Mouse (Mus musculus): ENCODE measurements around the gene Tmem109.

The Tmem109 gene

DNA sequence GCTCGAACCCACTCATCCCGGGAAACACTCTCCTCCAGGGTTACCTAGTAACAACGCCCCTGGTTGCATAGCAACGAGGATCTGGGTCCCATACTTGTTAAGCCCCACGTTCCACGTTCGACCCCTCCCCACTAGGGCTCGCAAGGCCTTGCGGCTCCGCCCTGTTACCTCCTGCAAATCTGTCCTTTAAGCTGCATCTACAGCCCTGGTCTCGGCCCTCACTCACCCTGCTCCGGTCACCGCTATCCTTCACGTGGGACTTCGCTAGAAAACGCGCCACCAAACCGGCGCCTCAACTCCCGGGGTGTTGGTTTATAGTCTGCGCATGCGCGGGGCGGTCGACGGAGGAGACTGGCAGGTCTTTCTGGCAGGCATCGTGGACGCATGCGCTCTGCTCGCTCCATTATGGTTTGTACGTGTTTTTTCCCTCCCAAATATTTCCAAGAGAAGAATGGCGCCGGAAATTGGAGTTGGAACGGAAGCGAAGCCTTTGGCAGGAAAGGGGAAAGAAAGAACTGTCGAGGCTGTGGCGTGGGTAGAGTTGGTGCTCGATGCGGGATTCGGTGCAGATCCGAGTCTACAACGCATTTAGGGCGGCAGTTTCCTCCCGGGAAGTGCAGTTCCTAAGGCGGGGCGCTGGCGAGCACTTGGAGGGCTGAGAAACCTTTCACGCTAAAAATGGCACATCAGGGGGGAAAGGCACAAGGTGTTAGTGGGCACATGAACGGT is at the start of gene Tmem109:
Gene Tmem109 (minus strand): TSS at position 576 of the 729 bp plus-strand sequence.
- peak; percentile 84 for DNase-seq (ENCODE audit: low read depth)

DNA sequence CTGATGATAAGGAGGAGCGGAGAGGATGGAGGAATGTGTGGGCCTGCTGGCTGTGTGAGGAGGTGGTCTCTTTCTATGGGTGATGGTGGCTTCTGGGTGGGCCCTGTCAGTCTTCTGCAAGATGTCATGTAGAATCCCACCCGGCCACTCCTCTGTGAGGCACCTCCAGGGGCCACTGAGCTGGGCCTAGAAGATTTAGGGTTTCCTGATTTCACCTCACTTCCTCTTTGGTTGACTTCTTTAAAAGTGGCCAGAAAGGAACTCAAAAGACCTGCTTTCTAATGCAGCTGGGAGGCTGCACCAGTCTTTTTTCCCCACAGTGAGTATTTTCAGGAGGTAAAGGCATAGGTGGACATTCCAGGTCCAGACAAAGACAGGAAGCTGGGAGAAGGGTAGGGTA is 48.8 kb upstream of the Tmem109 start:
- no peak for DNase-seq (ENCODE audit: low read depth)

DNA sequence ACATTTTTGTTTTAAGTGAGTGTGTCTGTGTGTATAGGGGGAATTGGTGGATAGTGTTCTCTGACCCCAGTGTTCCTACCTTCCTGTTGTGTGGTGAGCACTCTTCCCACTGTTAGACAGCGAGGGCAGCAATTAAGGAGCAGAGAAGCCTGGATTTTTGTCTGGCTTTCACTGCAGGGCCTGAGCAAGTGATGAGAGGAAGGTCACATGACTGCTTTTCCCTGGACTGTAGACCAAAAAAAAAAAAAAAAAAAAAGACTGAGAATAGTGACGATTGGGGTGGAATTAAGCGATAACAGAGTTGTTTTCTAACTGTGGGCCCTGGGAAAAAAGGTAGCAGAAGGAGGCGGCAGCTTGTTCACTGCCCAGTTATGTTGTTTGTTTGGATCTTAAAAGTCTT is 44.9 kb upstream of the Tmem109 start:
- DNase-seq (ENCODE audit: low read depth) = no peak

GRCm38 (mm10) chr19:10926123-10926621 is 44.4 kb upstream of the Tmem109 start:
- no peak for DNase-seq (ENCODE audit: low read depth)

- DNase-seq (ENCODE audit: low read depth) = no peak
Measured at GRCm38 (mm10) chr19:10924220-10924619, 42.4 kb upstream of the Tmem109 start.

- DNase-seq (ENCODE audit: low read depth) = no peak
Measured at GRCm38 (mm10) chr19:10921058-10921457, 39.3 kb upstream of the Tmem109 start.

- no peak for DNase-seq (ENCODE audit: low read depth)
Measured at GRCm38 (mm10) chr19:10920532-10920931, 38.7 kb upstream of the Tmem109 start, which contains the start of gene Zp1. TSS of gene Zp1 (minus strand) at chr19:10920632.

- no peak for DNase-seq (ENCODE audit: low read depth)
Measured at GRCm38 (mm10) chr19:10918321-10918991, 36.7 kb upstream of the Tmem109 start.

DNA sequence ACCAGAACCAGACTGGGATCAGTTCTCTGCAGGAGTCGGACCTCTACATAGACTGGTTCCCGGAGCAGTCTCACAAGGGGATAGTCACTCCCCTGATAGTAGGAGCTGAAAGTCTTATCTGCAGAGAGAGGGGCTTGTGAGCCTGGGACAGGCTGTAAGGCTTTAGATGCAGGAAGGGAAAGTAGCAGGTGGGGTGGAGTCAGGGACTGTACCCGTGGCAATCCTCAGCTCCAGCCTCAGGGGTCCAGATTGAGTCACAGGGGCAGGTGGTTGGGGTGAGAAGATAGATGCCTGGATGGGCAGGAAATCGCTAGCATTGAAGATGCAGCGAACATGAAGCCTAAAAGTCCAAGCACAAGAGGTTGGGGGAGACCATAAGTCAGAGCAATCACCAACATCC is 34.7 kb upstream of the Tmem109 start:
- DNase-seq (ENCODE audit: low read depth) = no peak

DNA sequence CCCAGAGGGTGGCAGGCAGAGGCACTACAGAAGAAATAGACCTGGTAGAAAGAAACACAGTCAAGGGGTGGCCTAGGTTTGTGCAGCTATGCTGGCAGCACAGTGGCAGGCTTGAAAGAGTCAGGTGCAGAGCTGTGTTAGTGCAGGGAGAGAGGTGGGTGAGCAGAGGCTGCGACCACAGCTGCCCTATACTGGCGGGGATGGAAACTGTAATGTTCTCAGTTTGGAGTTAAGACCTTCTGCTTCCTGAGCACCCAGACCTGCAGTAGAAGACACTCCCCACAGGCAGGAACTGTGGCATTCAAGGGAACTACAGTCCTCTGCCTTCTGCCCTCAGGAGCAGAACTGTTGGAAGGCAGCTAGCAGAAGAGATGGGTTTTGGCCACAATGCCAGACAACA is 33.1 kb upstream of the Tmem109 start:
- DNase-seq (ENCODE audit: low read depth) = no peak

DNA sequence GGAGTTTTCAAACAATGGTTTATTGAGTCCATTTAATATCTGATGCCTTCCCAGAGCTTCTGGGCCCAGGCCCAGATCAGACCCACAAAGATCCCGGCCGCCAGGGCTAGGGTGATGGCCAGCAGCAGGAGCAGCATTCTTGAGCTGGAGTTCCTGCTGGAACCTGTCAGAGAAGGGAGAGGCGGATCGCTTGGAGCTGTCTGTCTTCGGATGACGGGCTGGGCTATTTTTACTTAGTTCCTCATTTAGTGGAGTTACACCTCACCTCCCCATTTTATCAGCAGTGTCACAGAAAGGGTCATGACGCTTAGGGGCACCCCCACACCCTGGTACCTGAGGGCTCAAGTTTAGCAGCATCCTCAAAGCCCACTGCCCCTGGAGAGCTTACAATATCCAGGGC is 32.5 kb upstream of the Tmem109 start:
- no peak for DNase-seq (ENCODE audit: low read depth)

DNA sequence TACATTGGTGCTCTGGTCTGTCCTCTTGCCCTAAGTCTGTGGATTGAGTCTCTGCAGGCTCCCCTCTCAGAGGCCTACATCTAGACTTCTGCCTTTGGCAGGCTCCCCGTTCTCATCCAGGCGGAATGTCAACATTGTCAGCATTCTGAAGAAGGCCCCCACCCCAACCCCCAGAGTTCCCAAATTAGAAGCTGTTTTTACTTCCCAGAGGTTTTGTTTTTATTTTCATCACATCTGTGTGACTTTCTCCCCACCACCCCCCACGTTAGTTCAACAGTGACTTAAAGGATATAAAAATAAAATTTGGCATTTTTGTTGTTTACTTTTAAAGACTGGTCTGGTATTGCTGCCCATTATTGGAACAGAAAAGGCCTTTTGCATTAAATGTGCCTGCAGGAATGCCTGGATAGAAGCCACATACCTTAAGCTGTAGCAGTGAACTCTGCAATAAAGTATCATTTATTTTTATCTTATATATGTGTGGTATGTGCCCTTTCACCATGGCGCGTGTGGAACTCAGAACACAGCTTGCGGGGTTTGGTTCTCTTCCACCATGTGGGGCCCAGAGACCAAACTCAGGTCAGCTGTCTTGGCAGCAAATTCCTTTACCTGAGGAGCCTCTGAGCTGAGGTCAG is 27.4 kb upstream of the Tmem109 start:
- no peak for DNase-seq (ENCODE audit: low read depth)

DNA sequence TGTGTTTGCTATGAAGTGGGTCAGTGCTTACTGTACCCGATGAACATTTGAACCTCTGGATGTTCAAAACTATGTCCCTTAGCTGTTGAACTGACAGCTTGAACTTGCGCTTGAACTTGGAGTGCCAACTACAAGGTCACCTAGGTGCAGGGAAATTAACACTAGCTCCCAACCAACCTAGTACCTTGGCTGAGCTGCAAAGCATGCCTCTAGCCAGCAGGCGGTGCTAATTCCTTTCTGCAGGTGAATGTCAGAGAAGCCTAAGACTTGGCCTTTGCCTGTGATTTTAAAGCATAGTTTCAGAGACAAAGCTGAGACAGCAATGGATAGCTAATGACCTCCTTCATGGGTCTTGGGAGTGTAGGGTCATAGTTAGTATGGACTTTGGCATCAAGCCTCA is 26.1 kb upstream of the Tmem109 start:
- no peak for DNase-seq (ENCODE audit: low read depth)

DNA sequence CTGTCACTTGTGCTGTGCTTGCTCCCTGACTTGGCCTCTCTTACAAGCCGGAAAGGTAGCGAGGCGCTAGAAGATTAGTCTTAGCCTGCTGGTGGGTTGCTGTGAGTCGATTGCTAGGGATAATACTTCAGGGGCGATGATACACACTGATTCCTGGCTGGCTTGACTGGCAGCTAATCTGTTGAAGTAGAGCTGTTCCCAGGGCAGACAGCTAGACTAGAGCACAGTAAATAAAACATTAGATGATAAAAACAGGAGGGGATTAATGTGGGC is 23.9 kb upstream of the Tmem109 start:
- DNase-seq (ENCODE audit: low read depth) = no peak

DNA sequence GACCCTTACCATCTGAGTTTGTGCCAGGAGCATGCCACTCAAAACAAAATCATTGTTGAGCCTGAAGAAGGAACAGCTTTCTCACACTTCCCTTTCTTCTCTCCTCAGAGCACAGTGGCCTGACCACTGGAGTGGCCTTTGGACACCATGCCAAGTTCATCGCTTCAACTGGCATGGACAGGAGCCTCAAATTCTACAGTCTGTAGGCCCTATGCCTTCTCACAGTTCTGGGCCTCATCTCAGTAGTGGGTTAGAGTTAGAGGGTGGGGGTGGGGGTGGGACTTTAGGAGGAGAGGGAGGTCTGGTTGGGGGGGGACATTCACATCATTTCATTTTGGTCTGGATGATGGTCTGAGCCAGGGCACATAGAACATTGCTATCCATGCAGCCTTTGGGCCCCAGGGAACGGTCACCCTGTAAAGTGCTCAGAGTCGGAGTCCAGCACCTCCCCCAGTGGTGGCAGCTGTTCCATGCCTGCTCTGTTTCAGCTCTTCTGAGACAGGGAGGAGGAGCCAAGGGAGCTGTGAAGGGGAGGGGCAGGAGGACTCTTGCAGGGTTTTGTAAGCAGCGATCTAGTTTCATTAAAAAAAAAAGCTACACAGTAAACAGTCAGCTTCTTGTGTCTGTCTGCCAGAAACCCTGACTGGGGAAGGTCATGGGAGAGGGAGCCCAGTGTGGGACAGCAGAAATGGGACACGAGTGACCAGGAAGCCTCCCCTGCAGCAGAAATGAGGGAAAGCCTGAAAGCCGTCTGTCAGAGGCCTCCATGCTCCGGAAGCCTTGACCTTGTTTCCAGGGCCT is 23.3 kb upstream of the Tmem109 start:
- no peak for DNase-seq (ENCODE audit: low read depth)

GRCm38 (mm10) chr19:10904512-10904911 is 22.7 kb upstream of the Tmem109 start:
- no peak for DNase-seq (ENCODE audit: low read depth)

GRCm38 (mm10) chr19:10901046-10901445 is 19.2 kb upstream of the Tmem109 start:
- DNase-seq (ENCODE audit: low read depth) = no peak

DNA sequence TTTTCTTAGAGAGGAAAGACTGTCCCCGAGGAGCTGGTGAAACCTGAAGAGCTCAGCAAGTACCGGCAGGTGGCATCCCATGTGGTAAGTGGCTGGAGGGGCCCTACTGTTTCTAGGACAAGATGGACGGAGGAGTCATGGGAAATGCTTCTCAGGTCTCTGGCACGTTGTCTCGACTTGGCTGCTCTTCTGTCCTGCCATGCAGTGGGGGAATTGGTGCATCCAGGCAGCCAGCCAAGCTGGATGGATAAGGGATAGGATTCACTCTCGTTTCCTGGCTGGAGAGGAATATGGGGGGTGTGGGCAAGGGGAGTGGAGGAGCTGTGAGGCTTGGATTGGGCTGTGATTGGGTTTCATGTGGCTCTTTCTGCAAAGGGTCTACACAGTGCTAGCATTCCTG is 18.5 kb upstream of the Tmem109 start:
- no peak for DNase-seq (ENCODE audit: low read depth)

DNA sequence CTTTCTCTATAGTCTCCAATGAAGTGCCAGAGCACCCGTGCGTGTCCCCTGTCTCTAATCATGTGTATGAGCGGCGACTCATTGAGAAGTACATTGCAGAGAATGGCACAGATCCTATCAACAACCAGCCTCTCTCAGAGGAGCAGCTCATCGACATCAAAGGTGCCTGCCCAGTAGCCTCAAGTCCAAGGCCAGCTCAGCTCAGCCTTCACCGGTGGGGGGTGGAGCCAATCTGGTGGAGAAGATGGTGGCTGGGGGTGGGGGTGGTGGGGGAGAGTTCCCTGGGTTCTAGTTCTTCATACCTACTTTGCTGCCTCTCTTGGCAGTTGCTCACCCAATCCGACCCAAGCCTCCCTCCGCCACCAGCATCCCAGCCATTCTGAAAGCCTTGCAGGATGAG is 15.7 kb upstream of the Tmem109 start:
- no peak for DNase-seq (ENCODE audit: low read depth)

DNA sequence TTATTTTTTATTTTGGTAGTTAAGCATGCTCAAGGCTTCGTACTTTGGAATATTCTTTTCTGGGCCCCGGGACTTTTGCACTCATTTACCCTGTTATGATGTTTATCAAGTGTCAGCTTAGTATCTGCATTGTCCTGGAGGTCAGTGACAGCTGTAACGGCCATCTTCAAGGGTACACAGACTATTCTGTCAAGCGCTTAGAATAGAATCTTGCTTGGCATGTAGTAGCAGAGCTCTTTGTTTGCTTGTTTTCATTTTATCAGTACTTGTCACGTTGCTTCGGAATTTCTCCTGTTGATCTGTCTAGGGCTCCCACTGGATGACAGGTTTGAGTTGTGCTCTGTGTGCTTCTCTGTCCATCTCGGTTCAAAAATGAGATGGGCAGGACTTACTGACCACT is 15.0 kb upstream of the Tmem109 start:
- no peak for DNase-seq (ENCODE audit: low read depth)

GRCm38 (mm10) chr19:10895708-10896107 is 13.9 kb upstream of the Tmem109 start:
- DNase-seq (ENCODE audit: low read depth) = peak; percentile 57

GRCm38 (mm10) chr19:10895016-10895528 is 13.3 kb upstream of the Tmem109 start, which contains the start of gene Prpf19:
TSS of gene Prpf19 (plus strand) at chr19:10895231.
- DNase-seq (ENCODE audit: low read depth) = peak; percentile 95
